Mouse (Mus musculus) hindbrain, embryonic 13.5 days (tissue): ENCODE results near the gene Clk2. TPM values are rescaled to one million over a fixed set of nuclear protein-coding genes. Genes with fewer than 3 reads are reported as not detected.
"Not testable (repeated sequence)": the region's sequence is repeated elsewhere in the genome, so short reads cannot be mapped to it uniquely, and the experiment has no call there.

Experiments used
- ATAC-seq: fragments of 200-750 bp; cut with Nextera tagmentation; 2 replicates; pipeline ENCODE4 v1.8.0; 2017; ENCODE audit warnings: moderate TSS enrichment; ENCODE audit not compliant: low FRiP score
- H3K27ac ChIP-seq: fragments of 300-500 bp; sonication (generic); 2 replicates; pipeline ENCODE4 v1.5.1; 2015; ENCODE audit warnings: inconsistent platforms, mild to moderate bottlenecking, moderate library complexity
- H3K27me3 ChIP-seq: fragments of 300-500 bp; sonication (generic); 2 replicates; pipeline ENCODE4 v1.6.1; 2015; ENCODE audit warnings: mild to moderate bottlenecking, inconsistent platforms
- H3K36me3 ChIP-seq: fragments of 300-500 bp; sonication (generic); 2 replicates; pipeline ENCODE4 v1.6.1; 2015; ENCODE audit warnings: mild to moderate bottlenecking, inconsistent platforms
- H3K4me1 ChIP-seq: fragments of 300-500 bp; sonication (generic); replicated peaks from 2 replicates; pipeline ENCODE4 v1.6.1; 2015; ENCODE audit warnings: inconsistent platforms
- H3K4me2 ChIP-seq: fragments of 300-500 bp; sonication (generic); 2 replicates; pipeline ENCODE4 v1.6.1; 2015; ENCODE audit warnings: inconsistent platforms, mild to moderate bottlenecking, moderate library complexity
- H3K4me3 ChIP-seq: fragments of 300-500 bp; sonication (generic); 2 replicates; pipeline ENCODE4 v1.5.1; 2015; ENCODE audit warnings: mild to moderate bottlenecking, inconsistent platforms
- H3K9ac ChIP-seq: fragments of 300-500 bp; sonication (generic); 2 replicates; pipeline ENCODE4 v1.6.1; 2015; ENCODE audit warnings: mild to moderate bottlenecking, inconsistent platforms
- H3K9me3 ChIP-seq: fragments of 300-500 bp; sonication (generic); 2 replicates; pipeline ENCODE4 v1.6.1; 2016; ENCODE audit warnings: inconsistent platforms
- WGBS: fragments of 180-500 bp; shearing (Covaris S2); methylation state at CpG from one replicate; pipeline ENCODE4 v1.1.7; 2015; 5-methylcytosine and 5-hydroxymethylcytosine counted together
- polyA plus RNA-seq: library from polyadenylated mRNA; unstranded; fragments of >200 nt; fragmentation: Nextera tagmentation; extraction: Ambion mirVana; gene quantifications from 2 replicates; pipeline ENCODE4 v1.2.1, GENCODE M21; 2015

Gene Clk2
- polyA plus RNA-seq, 1 experiment from 2014 or later = 24.5 TPM

DNA sequence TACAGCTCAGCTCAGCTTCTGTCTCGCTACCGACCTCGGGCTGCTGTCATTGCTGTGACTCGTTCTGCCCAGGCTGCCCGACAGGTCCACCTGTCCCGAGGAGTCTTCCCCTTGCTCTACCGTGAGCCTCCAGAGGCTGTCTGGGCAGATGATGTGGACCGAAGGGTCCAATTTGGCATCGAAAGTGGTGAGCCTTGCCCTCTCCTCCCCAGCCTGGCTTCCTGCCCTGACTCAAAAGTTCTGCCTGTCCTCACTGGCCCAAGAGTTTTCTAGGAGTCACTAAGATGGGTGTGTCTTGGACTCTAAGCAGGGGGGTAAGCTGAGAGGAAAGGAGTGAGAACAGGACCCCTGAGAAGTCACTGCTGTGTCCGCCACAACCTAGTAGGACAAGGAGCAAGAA is 19.8 kb upstream of the Clk2 start:
- peaks cover 25% of the 10 kb centered on the region for H3K27me3 ChIP-seq
- no peaks in the 10 kb centered on the region for H3K9me3 ChIP-seq
- no peak for ATAC-seq
- no peak overlapping the region for H3K27ac ChIP-seq
- peaks cover 10% of the 10 kb centered on the region; the same call in 1 of the 2 replicates for H3K4me1 ChIP-seq
- WGBS = 92% methylated on average over 10 of the region's 10 CpGs
- no peak overlapping the region for H3K4me2 ChIP-seq
- H3K4me3 ChIP-seq = no peak overlapping the region
- H3K36me3 ChIP-seq = peaks cover 7% of the 10 kb centered on the region
- no peak overlapping the region for H3K9ac ChIP-seq

DNA sequence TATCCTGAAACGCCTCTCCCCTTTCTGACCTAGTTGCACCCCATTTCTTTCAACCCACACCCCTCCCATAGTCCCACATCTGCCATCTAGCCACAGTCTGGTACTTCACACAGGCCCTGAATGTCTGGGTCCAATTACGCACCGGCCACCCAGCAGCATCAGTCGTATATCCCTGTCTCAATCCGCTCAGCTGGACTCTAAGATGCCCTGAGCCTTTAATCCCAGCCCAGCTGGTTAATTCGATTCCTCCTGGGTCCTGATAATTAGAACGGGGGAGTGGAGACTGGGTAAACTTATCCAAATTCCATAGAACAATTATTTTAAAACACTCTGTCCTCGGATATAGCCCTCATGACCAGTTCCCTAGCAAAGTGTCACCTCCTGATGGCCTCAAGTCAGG is 19.0 kb upstream of the Clk2 start:
- Histone ChIP-seq H3K36me3 (peaks cover 15% of the 10 kb centered on the region), H3K9ac (no peak overlapping the region), H3K4me2 (no peak overlapping the region), H3K9me3 (no peaks in the 10 kb centered on the region), H3K4me3 (no peak overlapping the region), H3K4me1 (peaks cover 10% of the 10 kb centered on the region; the same call in 1 of the 2 replicates), H3K27ac (no peak overlapping the region), H3K27me3 (peaks cover 33% of the 10 kb centered on the region)
- ATAC-seq = no peak
- 70% methylated on average over 8 of the region's 8 CpGs for WGBS

DNA sequence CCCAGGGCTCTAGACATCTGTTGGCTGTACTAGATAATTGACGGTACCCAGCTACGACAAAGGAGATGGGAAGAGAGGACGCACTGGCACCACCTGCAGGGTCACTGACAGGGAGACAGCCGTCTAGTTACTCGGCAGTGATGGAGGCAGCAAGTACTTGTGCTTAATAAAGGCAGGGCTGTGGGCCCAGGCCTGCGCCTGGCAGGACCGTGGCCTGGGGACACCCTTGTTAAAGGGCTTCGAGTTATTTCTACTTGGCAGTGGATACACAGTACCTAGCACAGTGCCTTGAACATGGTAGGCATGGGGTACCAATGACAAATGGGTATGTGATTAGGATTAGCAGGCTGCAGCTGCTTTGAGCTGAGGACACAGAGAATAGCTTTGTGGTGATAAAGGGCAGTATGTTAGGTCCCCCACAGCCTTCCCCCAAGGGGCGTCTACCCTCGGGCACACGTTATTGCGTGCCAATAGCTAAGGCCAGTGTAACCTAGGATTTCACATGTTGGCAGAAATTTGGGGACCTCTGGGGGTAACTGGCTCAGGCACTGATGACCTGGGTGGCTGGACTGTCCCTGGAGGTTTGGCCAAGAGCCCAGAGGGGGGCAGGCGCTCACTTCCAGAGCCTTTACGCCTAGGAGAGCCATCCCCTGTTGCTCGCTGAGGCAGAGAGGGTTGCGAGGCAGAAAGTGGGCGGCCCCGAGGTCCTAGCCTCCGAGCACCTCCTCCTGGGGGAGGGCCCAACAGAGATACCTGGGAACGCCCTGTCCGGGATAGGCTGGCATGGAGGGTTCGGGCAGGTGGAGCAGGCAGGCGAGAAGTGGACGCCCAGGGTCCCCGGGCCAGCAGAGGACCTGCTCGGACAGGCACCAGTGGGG is 17.3 kb upstream of the Clk2 start:
- peak overlapping the region; percentile 23 for H3K4me2 ChIP-seq
- H3K4me1 ChIP-seq = peaks cover 10% of the 10 kb centered on the region; the same call in 1 of the 2 replicates
- no peak overlapping the region for H3K4me3 ChIP-seq
- no peaks in the 10 kb centered on the region for H3K9me3 ChIP-seq
- H3K36me3 ChIP-seq = peaks cover 28% of the 10 kb centered on the region
- 0 out of 2 replicates have a peak overlapping the region, but pooled peaks have one; percentile 24 for H3K9ac ChIP-seq
- ATAC-seq = peak; percentile 35
- no peak overlapping the region for H3K27ac ChIP-seq
- H3K27me3 ChIP-seq = peaks cover 40% of the 10 kb centered on the region
- WGBS = 18% methylated on average over 26 of the region's 26 CpGs

DNA sequence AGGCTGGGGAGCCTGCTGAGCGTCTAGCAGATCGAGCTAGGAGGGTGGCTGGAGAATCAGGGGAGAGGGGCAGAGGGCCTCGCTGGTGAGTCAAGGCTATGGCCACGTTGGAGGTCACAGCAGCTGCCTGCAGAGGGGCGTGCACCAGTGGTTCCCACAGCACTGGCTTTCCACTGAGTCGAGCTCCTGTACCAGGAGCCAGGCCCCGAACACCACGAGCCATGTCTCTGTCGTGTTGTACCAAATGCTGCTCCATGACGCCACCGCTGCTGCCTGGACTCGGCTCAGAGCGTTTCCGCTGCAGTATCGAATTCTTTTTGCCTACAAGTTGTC is 16.6 kb upstream of the Clk2 start:
- Histone ChIP-seq H3K9me3 (no peaks in the 10 kb centered on the region), H3K9ac (0 out of 2 replicates have a peak overlapping the region, but pooled peaks have one; percentile 24), H3K36me3 (peaks cover 33% of the 10 kb centered on the region), H3K4me3 (no peak overlapping the region), H3K4me2 (peak overlapping the region; percentile 23), H3K4me1 (peaks cover 10% of the 10 kb centered on the region; the same call in 1 of the 2 replicates), H3K27me3 (peaks cover 40% of the 10 kb centered on the region), H3K27ac (no peak overlapping the region)
- no peak for ATAC-seq
- WGBS = 18% methylated on average over 15 of the region's 15 CpGs

DNA sequence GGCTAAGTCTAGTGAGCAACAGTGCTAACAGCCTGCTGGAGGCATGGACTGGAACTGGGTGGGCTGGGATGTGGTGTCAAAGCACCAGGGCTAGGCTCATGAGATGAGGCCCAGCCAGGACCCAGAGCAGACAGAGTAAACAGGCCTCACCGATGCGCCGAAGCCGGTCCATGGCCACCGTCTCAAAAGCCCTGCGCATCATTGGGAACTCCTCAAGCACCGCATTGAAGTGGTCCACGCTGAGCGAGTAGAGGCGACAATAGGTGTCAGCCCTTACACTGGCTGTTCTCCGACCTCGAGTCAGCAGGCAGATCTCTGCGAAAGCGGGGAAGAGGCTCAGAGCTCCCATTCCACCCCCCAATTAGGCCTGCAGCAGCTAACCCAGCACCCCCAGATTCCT is 16.0 kb upstream of the Clk2 start:
- peaks cover 40% of the 10 kb centered on the region for H3K27me3 ChIP-seq
- no peak overlapping the region for H3K9ac ChIP-seq
- H3K36me3 ChIP-seq = peaks cover 33% of the 10 kb centered on the region
- no peak overlapping the region for H3K27ac ChIP-seq
- 69% methylated on average over 14 of the region's 14 CpGs for WGBS
- no peak for ATAC-seq
- H3K4me1 ChIP-seq = peaks cover 10% of the 10 kb centered on the region; the same call in 1 of the 2 replicates
- H3K4me3 ChIP-seq = no peak overlapping the region
- H3K9me3 ChIP-seq = no peaks in the 10 kb centered on the region
- H3K4me2 ChIP-seq = no peak overlapping the region

DNA sequence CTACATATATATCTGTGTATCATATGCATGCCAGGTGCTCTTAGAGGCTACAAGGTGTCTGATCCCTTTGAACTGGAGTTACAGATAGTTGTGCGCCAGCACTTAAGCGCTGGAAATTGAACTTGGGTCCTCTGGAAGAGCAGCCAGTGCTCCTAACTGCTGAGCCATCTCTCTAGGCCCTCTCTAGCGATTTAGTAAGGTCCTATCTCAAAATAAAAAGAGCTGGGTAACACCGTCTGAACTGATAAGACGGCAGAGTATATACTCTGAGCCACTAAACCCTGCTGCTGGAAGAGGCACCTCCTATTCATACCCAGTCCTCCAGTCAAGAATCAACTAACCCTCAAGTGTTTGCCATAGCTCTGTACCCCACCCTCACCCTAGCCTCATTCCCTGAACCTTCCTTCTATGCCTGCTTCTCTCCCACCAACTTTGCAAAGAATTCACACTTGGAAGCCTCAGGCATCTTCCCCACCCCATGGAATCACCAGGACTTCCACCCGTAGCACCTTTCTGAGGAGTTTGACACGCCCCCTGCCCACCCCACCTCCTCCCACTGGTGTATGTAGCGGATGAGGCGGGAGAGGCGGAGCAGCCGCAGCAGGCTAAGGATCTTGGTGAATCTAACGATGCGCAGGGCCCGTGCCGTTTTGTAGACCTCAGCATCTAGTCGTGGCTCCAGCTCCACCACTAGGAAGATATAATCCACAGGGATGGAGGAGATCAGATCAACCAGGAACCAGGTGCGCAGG is 12.3 kb upstream of the Clk2 start:
- Histone ChIP-seq H3K36me3 (peaks cover 33% of the 10 kb centered on the region), H3K4me2 (no peak overlapping the region), H3K27ac (no peak overlapping the region), H3K9ac (no peak overlapping the region), H3K4me1 (peaks cover 10% of the 10 kb centered on the region; the same call in 1 of the 2 replicates), H3K4me3 (no peak overlapping the region), H3K27me3 (peaks cover 37% of the 10 kb centered on the region), H3K9me3 (no peaks in the 10 kb centered on the region)
- no peak for ATAC-seq
- 59% methylated on average over 17 of the region's 17 CpGs for WGBS

DNA sequence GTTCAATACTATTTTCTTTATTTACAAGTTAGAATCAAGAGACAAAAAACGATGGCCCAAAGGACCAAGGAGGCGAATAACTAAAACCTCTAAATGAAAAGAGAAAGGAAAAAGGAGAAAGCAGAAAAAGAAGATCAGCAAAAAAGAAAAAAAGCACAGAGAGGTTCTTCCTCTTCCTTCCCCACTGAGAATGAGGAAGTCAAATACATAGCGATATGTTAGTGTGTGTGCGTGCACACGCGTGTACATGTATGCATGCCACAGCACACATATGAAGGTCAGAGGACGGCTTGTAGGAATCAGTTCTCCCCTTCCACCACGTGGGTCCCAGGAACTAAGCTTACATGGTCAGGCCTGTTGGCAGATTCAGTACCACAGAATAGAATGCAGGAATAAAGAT is 7.6 kb upstream of the Clk2 start:
- H3K9ac ChIP-seq = no peak overlapping the region
- peaks cover 33% of the 10 kb centered on the region for H3K4me1 ChIP-seq
- peaks cover 9% of the 10 kb centered on the region for H3K36me3 ChIP-seq
- no peak overlapping the region for H3K27ac ChIP-seq
- H3K4me2 ChIP-seq = no peak overlapping the region
- no peak for ATAC-seq
- no peaks in the 10 kb centered on the region for H3K27me3 ChIP-seq
- H3K9me3 ChIP-seq = no peaks in the 10 kb centered on the region
- no peak overlapping the region for H3K4me3 ChIP-seq
- 87% methylated on average over 8 of the region's 8 CpGs for WGBS

DNA sequence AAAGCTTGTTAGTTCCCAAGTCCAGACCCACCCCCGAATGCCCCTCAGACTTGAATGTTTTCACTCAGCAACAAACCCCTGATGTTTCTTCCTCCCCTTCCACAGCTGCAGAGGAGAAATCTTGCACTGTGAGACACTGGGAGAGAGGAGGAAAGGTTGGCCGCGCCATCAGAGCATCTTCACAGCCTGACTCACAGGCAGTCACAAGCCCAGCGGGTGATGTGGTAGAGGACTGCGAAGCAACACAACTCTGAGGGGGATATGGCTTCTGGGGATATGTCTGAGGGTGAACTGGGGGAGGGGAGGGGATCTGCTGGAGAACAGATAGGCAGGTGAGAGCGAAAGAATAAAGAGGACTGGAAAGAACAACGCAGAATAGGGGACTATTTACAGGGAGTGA is 5.9 kb upstream of the Clk2 start:
- ATAC-seq = no peak
- Histone ChIP-seq H3K9me3 (no peaks in the 10 kb centered on the region), H3K36me3 (no peaks in the 10 kb centered on the region), H3K9ac (peak overlapping the region; percentile 91), H3K4me2 (peak overlapping the region; percentile 89), H3K27ac (peak overlapping the region; percentile 31), H3K4me1 (peaks cover 34% of the 10 kb centered on the region), H3K27me3 (no peaks in the 10 kb centered on the region), H3K4me3 (peak overlapping the region; percentile 82)
- WGBS = 20% methylated on average over 7 of the region's 7 CpGs

DNA sequence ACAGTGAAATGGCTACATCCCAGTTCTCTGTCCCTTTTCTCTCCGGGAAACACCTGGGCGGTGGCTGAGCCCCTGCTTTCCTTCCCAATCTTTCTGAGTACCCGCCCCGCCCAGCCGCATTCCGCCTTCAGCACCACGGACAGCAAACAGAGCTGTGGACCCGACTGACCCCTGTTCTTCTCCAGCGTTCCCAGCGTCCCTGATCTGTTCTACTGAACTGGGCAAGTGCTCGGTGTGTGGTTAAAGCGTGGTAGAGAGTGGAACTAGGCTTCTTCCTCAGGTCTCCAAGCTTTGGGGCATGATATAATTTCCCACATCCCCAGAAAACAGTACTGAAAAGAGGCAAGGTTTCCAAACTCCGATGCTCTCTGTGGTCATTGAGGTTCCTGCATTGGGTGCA is 5.4 kb upstream of the Clk2 start:
- Histone ChIP-seq H3K9me3 (no peaks in the 10 kb centered on the region), H3K27me3 (no peaks in the 10 kb centered on the region), H3K4me3 (peak overlapping the region; percentile 82), H3K36me3 (no peaks in the 10 kb centered on the region), H3K9ac (peak overlapping the region; percentile 91), H3K27ac (peak overlapping the region; percentile 60), H3K4me2 (peak overlapping the region; percentile 89), H3K4me1 (peaks cover 39% of the 10 kb centered on the region)
- no peak for ATAC-seq
- WGBS = 2% methylated on average over 13 of the region's 13 CpGs

DNA sequence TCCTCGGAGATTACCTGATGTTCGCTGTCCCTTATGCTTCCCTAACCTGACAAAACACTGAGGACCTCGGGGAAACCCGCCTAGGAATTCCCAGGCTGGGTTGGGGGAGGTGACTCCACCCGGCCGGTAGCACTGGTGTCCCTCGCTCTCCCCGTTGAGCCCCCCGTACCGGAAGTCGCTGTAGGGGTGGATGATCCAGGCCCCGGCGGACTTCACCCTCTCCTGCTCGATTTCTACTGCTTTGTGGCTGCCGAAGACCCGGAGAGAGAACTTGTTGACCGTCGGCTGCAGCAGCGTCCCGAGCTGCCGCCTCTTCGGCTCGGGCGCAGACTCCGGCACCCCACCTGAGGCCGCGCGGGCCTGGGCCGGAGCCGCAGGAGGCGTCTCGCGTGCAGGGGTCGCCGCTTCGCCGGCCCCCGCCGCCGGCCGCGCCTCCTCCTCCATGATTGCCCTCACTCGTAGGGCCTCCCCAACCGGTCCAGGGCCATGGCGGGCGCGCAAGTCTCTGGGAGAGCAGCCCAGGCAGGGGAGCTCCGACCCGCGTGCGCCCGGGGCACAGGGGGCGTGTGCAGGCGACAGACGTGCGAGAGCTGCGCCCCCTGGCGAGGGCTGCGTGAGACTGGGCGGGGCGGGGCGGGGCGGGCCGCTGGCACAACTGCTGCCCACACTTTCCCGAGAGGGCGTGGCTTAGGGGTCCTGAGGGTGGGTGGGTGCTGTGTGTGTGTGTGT is 4.8 kb upstream of the Clk2 start, which contains the start of gene Hcn3:
Hcn3 (minus strand) TSS at position 581 of the 729 bp plus-strand sequence.
- H3K9me3 ChIP-seq = no peaks in the 10 kb centered on the region
- no peaks in the 10 kb centered on the region for H3K27me3 ChIP-seq
- H3K4me2 ChIP-seq = peak within 1 kb of the TSS; percentile 89
- peak within 1 kb of the TSS; percentile 91 for H3K9ac ChIP-seq
- H3K4me3 ChIP-seq = peak within 1 kb of the TSS; percentile 82
- peak within 1 kb of the TSS; percentile 75 for H3K27ac ChIP-seq
- peak; percentile 82 for ATAC-seq
- H3K4me1 ChIP-seq = peaks cover 41% of the 10 kb centered on the region
- under 1% methylated on average over 64 of the region's 66 CpGs for WGBS
- no peaks in the 10 kb centered on the region for H3K36me3 ChIP-seq

DNA sequence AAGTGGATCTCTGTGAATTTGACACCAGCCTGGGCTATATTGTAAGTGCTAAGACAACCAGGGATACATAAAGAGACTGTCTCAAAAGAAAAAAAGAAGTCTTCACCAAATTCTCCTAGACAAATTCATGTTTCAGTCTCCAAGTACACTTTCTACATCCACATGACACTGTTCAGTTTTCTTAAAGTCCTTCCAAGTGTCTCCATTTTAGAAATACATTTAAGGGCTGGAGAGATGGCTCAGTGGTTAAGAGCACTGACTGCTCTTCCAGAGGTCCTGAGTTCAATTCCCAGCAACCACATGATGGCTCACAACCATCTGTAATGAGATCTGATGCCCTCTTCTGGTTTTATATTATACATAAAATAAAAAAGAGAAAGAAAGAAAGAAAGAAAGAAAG is 3.4 kb upstream of the Clk2 start:
- H3K9me3 ChIP-seq, H3K36me3 ChIP-seq, H3K4me3 ChIP-seq, H3K27ac ChIP-seq, H3K27me3 ChIP-seq, H3K9ac ChIP-seq, H3K4me2 ChIP-seq, ATAC-seq: not testable (repeated sequence)
- peaks cover 52% of the 10 kb centered on the region for H3K4me1 ChIP-seq

DNA sequence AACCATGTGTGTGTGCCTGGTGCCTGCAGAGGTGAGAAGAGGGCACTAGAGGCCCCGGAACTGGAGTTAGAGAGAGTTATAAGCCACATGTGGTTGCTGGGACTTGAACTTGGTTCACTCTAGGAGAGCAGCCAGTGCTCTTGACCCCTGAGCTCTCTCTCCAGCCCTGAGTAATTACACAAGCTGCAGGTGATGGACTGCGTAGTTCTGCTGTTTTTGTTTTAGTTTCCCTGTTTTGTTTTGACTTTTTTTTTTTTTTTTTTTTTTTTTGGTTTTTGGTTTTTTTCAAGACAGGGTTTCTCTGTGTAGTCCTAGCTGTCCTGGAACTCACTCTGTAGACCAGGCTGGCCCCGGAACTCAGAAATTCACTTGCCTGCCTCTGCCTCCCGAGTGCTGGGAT is 2.8 kb upstream of the Clk2 start:
- no peaks in the 10 kb centered on the region for H3K9me3 ChIP-seq
- H3K4me1 ChIP-seq = peaks cover 57% of the 10 kb centered on the region
- H3K27ac ChIP-seq = no peak overlapping the region
- no peak overlapping the region for H3K4me2 ChIP-seq
- WGBS = 80% methylated on average over 4 of the region's 4 CpGs
- H3K27me3 ChIP-seq = no peaks in the 10 kb centered on the region
- H3K36me3 ChIP-seq = peaks cover under 1% of the 10 kb centered on the region; the same call in 1 of the 2 replicates
- no peak overlapping the region for H3K9ac ChIP-seq
- no peak for ATAC-seq
- no peak overlapping the region for H3K4me3 ChIP-seq
